8 mouse cellular contexts compared by ENCODE assay signal in genomic region chr6:83165026-83165606, GRCm38 (mm10). TPM values are rescaled to one million over a fixed set of nuclear protein-coding genes. Genes with fewer than 3 reads are reported as not detected.
A peak's percentile ranks its signal among the peaks of the same experiment; 100 is the strongest.
DNase-seq lines count a peak whose midpoint lies in the region; ATAC-seq and TF ChIP-seq lines count a peak whose summit lies in the region.

No protein-coding gene starts in this region.

- peak overlapping the region; percentile 85 for H3K4me2 ChIP-seq in heart, embryonic 16.5 days (ENCODE audit: low read depth, low read length)
- H3K4me2 ChIP-seq in hindbrain, embryonic 11.5 days (replicated peaks; ENCODE audit: low read depth, low read length), result peak overlapping the region; percentile 56
- H3K4me2 ChIP-seq in midbrain, embryonic 11.5 days, result peak overlapping the region; percentile 88

- peak overlapping the region; percentile 65 for H3K27ac ChIP-seq in heart, embryonic 16.5 days (ENCODE audit: low read length)
- H3K27ac ChIP-seq in bone marrow, adult 2 months (ENCODE audit: control insufficient read depth, insufficient read depth, low read depth, low read length, poor library complexity), result no peak overlapping the region
- H3K27ac ChIP-seq in hindbrain, embryonic 11.5 days (ENCODE audit: low read depth, low read length), result no peak overlapping the region
- H3K27ac ChIP-seq in midbrain, embryonic 11.5 days (ENCODE audit: low read depth, low read length), result no peak overlapping the region

- WGBS in heart, embryonic 16.5 days, result 6% methylated on average over 6 of the region's 6 CpGs
- WGBS in bone marrow, adult 2 months, result 3% methylated on average over 6 of the region's 6 CpGs
- WGBS in hindbrain, embryonic 11.5 days, result 7% methylated on average over 6 of the region's 6 CpGs
- 4% methylated on average over 6 of the region's 6 CpGs for WGBS in midbrain, embryonic 11.5 days

- TF ChIP-seq CTCF in bone marrow, adult 2 months (IDR thresholded peaks at IDR 0.05; ENCODE audit: control insufficient read depth, insufficient read depth, low read length), result no peak

- H3K4me1 ChIP-seq in heart, embryonic 16.5 days (ENCODE audit: control insufficient read depth, insufficient read depth, low read length), result peaks cover 24% of the 10 kb centered on the region
- H3K4me1 ChIP-seq in bone marrow, adult 2 months (ENCODE audit: control insufficient read depth, insufficient read depth, low read length), result peaks cover 2% of the 10 kb centered on the region; the same call in 1 of the 2 replicates
- peaks cover 6% of the 10 kb centered on the region; the same call in 1 of the 2 replicates for H3K4me1 ChIP-seq in hindbrain, embryonic 11.5 days (replicated peaks; ENCODE audit: control insufficient read depth, insufficient read depth, low read length)
- H3K4me1 ChIP-seq in midbrain, embryonic 11.5 days (ENCODE audit: control insufficient read depth, insufficient read depth, low read length), result peaks cover 20% of the 10 kb centered on the region

- no peaks in the 10 kb centered on the region for H3K36me3 ChIP-seq in heart, embryonic 16.5 days (ENCODE audit: control insufficient read depth, insufficient read depth)
- H3K36me3 ChIP-seq in hindbrain, embryonic 11.5 days (ENCODE audit: control insufficient read depth, insufficient read depth, low read length), result 0 out of 2 replicates have a peak, but pooled peaks cover 2% of the 10 kb centered on the region
- no peaks in the 10 kb centered on the region for H3K36me3 ChIP-seq in midbrain, embryonic 11.5 days (ENCODE audit: control insufficient read depth, insufficient read depth, low read length)

- H3K9ac ChIP-seq in heart, embryonic 16.5 days (ENCODE audit: low read length), result peak overlapping the region; percentile 83
- peak overlapping the region; percentile 84 for H3K9ac ChIP-seq in hindbrain, embryonic 11.5 days (ENCODE audit: low read depth, low read length)
- peak overlapping the region; percentile 84; the same call in 1 of the 2 replicates for H3K9ac ChIP-seq in midbrain, embryonic 11.5 days (ENCODE audit: low read length)

- ATAC-seq in heart, embryonic 16.5 days (replicated peaks; ENCODE audit: extremely low read depth, insufficient read depth, low FRiP score), result no peak
- peak; percentile 36 for ATAC-seq in hindbrain, embryonic 11.5 days (ENCODE audit: low FRiP score)
- peak; percentile 31 for ATAC-seq in midbrain, embryonic 11.5 days (ENCODE audit: low FRiP score)

- peaks cover 22% of the 10 kb centered on the region for H3K27me3 ChIP-seq in heart, embryonic 16.5 days (ENCODE audit: control insufficient read depth, insufficient read depth, low read length)
- peaks cover 28% of the 10 kb centered on the region for H3K27me3 ChIP-seq in hindbrain, embryonic 11.5 days (ENCODE audit: control insufficient read depth, insufficient read depth, low read length)
- peaks cover 28% of the 10 kb centered on the region for H3K27me3 ChIP-seq in midbrain, embryonic 11.5 days (ENCODE audit: control insufficient read depth, insufficient read depth, low read length)

- no peak for TF ChIP-seq POLR2A in bone marrow, adult 2 months (IDR thresholded peaks at IDR 0.05; ENCODE audit: borderline replicate concordance, control insufficient read depth, low read depth, low read length)

- intact Hi-C loops in heart, postnatal 25 days (cut with DNase I), result no loop called here
- intact Hi-C loops in left cerebral cortex, postnatal 14 days (cut with DNase I), result no loop called here

- DNase-seq in heart, postnatal 25 days (ENCODE audit: low spot score), result no peak
- DNase-seq in hindbrain, embryonic 11.5 days (ENCODE audit: low spot score), result no peak
- no peak for DNase-seq in midbrain, embryonic 11.5 days (ENCODE audit: low spot score, missing footprints)
- DNase-seq in layer of hippocampus, adult 9-11 months, result no peak
- no peak for DNase-seq in kidney, adult 8-10 months
- DNase-seq in left cerebral cortex, postnatal 14 days (ENCODE audit: low spot score in 2 of 2), result no peak

- no peaks in the 10 kb centered on the region for H3K9me3 ChIP-seq in heart, embryonic 16.5 days (replicated peaks; ENCODE audit: control insufficient read depth, low read length)
- no peaks in the 10 kb centered on the region for H3K9me3 ChIP-seq in hindbrain, embryonic 11.5 days (ENCODE audit: control insufficient read depth, low read length)
- no peaks in the 10 kb centered on the region for H3K9me3 ChIP-seq in midbrain, embryonic 11.5 days (ENCODE audit: control insufficient read depth, low read length)

- H3K4me3 ChIP-seq in heart, embryonic 16.5 days (ENCODE audit: low read length), result peak overlapping the region; percentile 79
- H3K4me3 ChIP-seq in bone marrow, adult 2 months (replicated peaks; ENCODE audit: control insufficient read depth, low read depth, low read length), result peak overlapping the region; percentile 76
- H3K4me3 ChIP-seq in hindbrain, embryonic 11.5 days (ENCODE audit: low read depth, low read length), result peak overlapping the region; percentile 80
- peak overlapping the region; percentile 83 for H3K4me3 ChIP-seq in midbrain, embryonic 11.5 days (ENCODE audit: low read depth, low read length)

RNA-seq across cellular contexts. Expression of gene Dctn1, which starts 0.6 kb away (rescaled TPM):
- 76.9 and 78.1 TPM in 2 replicates for polyA plus RNA-seq in heart, embryonic 16.5 days (2015; fragmentation: Nextera tagmentation; extraction: Ambion mirVana)
- 100 to 1,000 TPM; 134 to 136 TPM for total RNA-seq in heart, postnatal 25 days (2021)
- 31.5 and 76.8 TPM in 2 replicates for polyA plus RNA-seq in bone marrow, adult 2 months (2011; ENCODE audit: insufficient read depth, insufficient read length, low replicate concordance, missing spikeins)
- polyA plus RNA-seq in hindbrain, embryonic 11.5 days (2014; fragmentation: Nextera tagmentation; extraction: Ambion mirVana), result 75.1 and 81.6 TPM in 2 replicates
- polyA plus RNA-seq in midbrain, embryonic 11.5 days (2014; fragmentation: Nextera tagmentation; extraction: Ambion mirVana), result 80.2 and 81.7 TPM in 2 replicates
- total RNA-seq in left cerebral cortex, postnatal 14 days (2021), result 100 to 1,000 TPM; 341 to 348 TPM

RNA-seq across cellular contexts. Expression of gene 1700003E16Rik, which starts 8.9 kb away (rescaled TPM):
- 1.5 and 2.2 TPM in 2 replicates for polyA plus RNA-seq in heart, embryonic 16.5 days (2015; fragmentation: Nextera tagmentation; extraction: Ambion mirVana)
- total RNA-seq in heart, postnatal 25 days (2021), result under 1 TPM in 1 of 2 experiments, not detected in 1; 0.17 TPM
- polyA plus RNA-seq in bone marrow, adult 2 months (2011; ENCODE audit: insufficient read depth, insufficient read length, low replicate concordance, missing spikeins), result not detected in 2 replicates
- polyA plus RNA-seq in hindbrain, embryonic 11.5 days (2014; fragmentation: Nextera tagmentation; extraction: Ambion mirVana), result 3.7 TPM in 2 replicates
- 1.7 TPM in 2 replicates for polyA plus RNA-seq in midbrain, embryonic 11.5 days (2014; fragmentation: Nextera tagmentation; extraction: Ambion mirVana)
- 10 to 100 TPM; 31.4 to 32.5 TPM for total RNA-seq in left cerebral cortex, postnatal 14 days (2021)

RNA-seq across cellular contexts. Expression of gene Wdr54, which starts 8.9 kb away (rescaled TPM):
- polyA plus RNA-seq in heart, embryonic 16.5 days (2015; fragmentation: Nextera tagmentation; extraction: Ambion mirVana), result 3.8 and 5.4 TPM in 2 replicates
- 1 to 10 TPM; 1.0 to 2.3 TPM for total RNA-seq in heart, postnatal 25 days (2021)
- not detected in 2 replicates for polyA plus RNA-seq in bone marrow, adult 2 months (2011; ENCODE audit: insufficient read depth, insufficient read length, low replicate concordance, missing spikeins)
- polyA plus RNA-seq in hindbrain, embryonic 11.5 days (2014; fragmentation: Nextera tagmentation; extraction: Ambion mirVana), result 12.3 and 13.8 TPM in 2 replicates
- polyA plus RNA-seq in midbrain, embryonic 11.5 days (2014; fragmentation: Nextera tagmentation; extraction: Ambion mirVana), result 11.1 and 13.7 TPM in 2 replicates
- 10 to 100 TPM; 29.0 to 31.6 TPM for total RNA-seq in left cerebral cortex, postnatal 14 days (2021)

RNA-seq across cellular contexts. Expression of gene Rtkn, which starts 29.9 kb away (rescaled TPM):
- 21.1 and 26.0 TPM in 2 replicates for polyA plus RNA-seq in heart, embryonic 16.5 days (2015; fragmentation: Nextera tagmentation; extraction: Ambion mirVana)
- 1 to 10 TPM; 2.8 to 5.4 TPM for total RNA-seq in heart, postnatal 25 days (2021)
- 1.3 and 1.6 TPM in 2 replicates for polyA plus RNA-seq in bone marrow, adult 2 months (2011; ENCODE audit: insufficient read depth, insufficient read length, low replicate concordance, missing spikeins)
- 17.7 and 18.3 TPM in 2 replicates for polyA plus RNA-seq in hindbrain, embryonic 11.5 days (2014; fragmentation: Nextera tagmentation; extraction: Ambion mirVana)
- 13.6 and 16.6 TPM in 2 replicates for polyA plus RNA-seq in midbrain, embryonic 11.5 days (2014; fragmentation: Nextera tagmentation; extraction: Ambion mirVana)
- total RNA-seq in left cerebral cortex, postnatal 14 days (2021), result 10 to 100 TPM; 55.2 to 62.4 TPM

RNA-seq across cellular contexts. Expression of gene Ino80b, which starts 39.9 kb away (rescaled TPM):
- polyA plus RNA-seq in heart, embryonic 16.5 days (2015; fragmentation: Nextera tagmentation; extraction: Ambion mirVana), result 7.4 and 8.1 TPM in 2 replicates
- total RNA-seq in heart, postnatal 25 days (2021), result 10 to 100 TPM in 1 of 2 experiments, 1 to 10 TPM in 1; 7.0 to 12.7 TPM
- 6.6 and 16.6 TPM in 2 replicates for polyA plus RNA-seq in bone marrow, adult 2 months (2011; ENCODE audit: insufficient read depth, insufficient read length, low replicate concordance, missing spikeins)
- polyA plus RNA-seq in hindbrain, embryonic 11.5 days (2014; fragmentation: Nextera tagmentation; extraction: Ambion mirVana), result 18.5 and 21.3 TPM in 2 replicates
- polyA plus RNA-seq in midbrain, embryonic 11.5 days (2014; fragmentation: Nextera tagmentation; extraction: Ambion mirVana), result 18.8 and 19.4 TPM in 2 replicates
- 10 to 100 TPM; 15.1 to 18.8 TPM for total RNA-seq in left cerebral cortex, postnatal 14 days (2021)
